Mouse (Mus musculus): ENCODE data around the gene Plac8. TPM values are rescaled to one million over a fixed set of nuclear protein-coding genes. Genes with fewer than 3 reads are reported as not detected.

Gene Plac8
- total RNA-seq, 1 experiment from 2014 or later = 10.8 TPM

DNA sequence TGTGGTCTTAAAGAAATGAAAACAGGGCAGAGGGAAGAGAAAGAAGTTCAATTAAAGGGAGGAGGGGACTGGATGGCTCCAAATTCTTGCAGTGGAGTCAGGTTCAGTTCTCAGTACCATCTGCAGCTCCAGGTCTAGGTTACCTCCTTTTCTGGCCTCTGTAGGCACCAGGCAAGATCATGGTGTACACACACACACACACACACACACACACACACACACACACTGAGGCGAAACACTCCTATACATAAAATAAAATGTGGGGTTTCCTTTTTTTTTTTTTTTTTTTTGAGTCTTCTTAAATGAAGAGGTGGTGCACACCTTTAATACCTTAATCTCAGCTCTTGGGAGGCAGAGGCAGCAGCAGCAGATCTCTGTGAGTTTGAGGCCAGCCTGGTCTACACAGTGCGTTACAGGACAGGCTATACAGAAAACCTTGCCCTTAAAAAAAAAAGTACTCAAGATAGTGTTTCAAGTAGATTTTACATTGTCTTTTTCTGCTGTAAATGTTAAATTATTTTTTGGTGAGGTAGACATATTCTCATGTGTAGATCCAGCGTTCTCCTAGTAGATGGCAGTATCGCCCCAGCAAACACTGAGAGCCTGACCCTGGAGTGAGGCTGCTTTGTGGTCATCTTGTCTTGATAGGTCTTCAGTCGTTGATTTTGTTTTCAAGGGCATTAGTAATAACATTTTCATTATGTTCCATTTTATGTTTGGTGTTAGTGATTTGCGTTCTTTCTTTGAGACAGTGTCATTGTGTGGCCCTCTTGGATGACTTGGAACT lies 25.6 kb downstream of the Plac8 start:
- peak; percentile 26 for DNase-seq

DNA sequence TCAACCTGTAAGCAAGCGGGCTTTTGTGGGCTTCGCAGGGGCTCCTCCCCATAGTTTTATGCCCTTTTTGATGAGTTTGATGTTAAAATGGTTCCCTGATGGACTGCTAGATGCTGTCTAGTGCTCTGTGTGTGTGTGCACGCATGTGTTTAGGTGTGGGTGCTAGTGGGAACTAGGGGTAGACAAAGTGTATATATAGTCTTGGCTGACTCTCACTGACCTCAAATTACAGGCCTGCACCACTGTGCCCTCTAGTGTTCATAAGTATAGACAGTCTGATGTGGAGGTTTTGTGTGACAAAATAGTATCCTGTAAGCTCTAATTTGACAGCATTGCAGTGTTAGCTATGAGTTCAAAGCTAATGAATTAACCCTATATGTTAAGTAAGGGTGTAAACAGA lies 35.4 kb downstream of the Plac8 start:
- peak; percentile 49 for DNase-seq

DNA sequence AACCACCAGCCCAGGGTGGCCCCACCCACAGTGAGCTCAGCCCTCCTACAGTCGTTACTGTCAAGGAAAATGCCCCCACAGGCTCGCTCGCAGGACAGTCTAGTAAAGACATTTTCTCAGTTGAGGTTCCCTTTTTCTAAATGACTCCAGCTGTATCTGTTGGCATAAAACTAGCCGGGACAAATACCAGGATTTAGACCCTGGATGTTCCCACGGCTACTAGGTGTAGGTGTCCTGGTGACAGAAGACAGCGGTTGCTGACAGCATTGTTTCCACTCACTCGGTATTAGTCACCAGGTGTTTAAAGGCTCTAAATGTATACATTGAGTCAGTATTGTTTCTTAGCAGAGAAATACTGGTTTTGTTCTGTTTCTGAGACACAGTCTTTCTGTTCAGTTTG lies 36.2 kb downstream of the Plac8 start:
- no peak for DNase-seq

DNA sequence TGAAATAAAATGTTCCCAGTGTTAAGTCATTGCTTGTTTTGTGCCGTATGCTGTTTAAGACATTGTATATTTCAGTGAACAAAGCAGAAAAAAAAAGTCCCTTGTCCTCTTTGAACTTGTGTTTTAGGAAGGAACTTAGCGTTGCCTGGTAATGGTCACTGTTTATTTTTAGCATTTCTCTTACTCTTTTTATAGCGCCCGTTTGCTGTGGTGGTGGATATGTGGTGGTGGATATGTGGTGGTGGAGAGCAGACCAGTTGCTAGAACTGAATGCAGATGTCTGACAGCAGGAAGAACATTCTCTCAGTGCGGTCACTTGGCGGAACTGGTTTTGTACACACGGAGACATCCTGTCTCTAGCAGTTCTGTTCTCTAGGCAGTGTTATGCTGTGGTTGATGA lies 45.9 kb downstream of the Plac8 start:
- peak; percentile 42 for DNase-seq

DNA sequence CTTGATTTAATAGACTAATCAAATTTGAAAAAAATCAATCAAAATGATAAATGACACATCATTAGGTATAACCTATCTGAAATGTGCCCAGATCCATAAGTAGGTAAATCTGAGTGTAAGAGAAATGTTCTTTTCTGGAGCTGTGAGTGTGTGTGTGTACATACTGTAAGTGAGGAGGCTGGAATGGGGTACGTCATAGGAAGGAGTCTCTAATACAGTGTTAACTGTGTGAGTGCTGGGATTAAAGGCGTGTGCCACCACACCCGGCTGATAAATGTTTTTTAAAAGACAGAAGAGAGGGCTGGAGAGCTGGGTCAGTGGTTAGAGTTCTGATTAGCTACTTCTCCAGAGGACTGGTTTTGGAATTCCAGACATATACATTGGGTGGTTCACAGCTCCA lies 46.4 kb downstream of the Plac8 start:
- DNase-seq = no peak

DNA sequence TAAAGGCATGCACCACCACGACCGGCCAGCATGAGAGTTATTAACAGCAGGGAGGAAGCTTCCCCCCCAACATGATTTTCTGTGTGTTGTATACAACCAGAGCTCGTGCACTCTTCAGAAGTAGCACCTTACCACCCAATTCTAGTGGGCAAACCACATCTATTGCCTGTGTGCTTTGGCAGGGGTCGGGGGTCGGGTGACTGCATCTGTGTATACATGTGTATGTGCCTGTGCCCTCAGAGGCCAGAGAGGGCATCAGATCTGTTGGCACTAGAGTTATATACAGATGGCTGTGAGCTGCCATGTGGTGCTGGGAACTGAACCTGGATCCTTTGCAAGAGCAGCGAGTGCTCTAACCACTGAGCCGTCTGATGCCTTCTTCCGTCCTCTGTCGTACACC lies 47.1 kb downstream of the Plac8 start:
- DNase-seq = no peak

DNA sequence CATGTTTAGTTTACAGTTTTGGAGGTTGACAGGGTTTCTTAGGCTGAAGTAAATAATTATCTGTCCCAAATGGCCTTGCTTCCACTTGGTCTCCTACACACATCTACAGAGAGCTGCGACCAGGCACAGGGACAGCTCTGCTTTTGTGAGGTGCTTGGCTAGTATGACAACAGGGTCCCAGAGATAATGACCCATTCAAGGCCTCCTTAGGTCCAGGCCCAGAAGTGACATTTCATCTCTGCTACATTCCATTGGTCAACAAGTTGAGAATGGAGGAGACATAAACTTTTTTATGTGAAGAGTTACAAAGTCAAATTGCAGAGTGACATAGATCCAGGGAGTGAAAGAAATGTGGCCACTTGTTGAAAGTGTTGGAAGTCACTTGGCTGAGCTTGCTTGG lies 48.7 kb downstream of the Plac8 start:
- DNase-seq = no peak

DNA sequence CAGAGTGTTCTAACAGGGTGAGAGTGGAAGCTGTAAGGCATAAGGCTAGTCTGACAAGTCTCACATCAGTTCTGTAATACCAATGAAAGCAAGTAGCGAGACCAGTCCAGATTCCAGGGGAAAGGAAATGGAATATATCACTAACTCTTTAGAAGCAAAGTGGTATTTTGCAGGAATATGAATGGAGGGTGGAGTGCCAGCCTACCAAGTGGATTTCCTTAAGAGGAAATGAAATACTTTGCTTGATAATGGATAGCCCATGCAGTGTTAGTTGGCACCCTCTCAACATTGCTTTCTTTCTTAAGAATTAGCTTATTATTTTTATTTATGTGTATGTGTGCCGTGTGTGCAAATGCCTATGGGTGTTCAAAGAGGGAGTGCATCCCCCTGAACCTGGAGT lies 51.8 kb downstream of the Plac8 start:
- no peak for DNase-seq

DNA sequence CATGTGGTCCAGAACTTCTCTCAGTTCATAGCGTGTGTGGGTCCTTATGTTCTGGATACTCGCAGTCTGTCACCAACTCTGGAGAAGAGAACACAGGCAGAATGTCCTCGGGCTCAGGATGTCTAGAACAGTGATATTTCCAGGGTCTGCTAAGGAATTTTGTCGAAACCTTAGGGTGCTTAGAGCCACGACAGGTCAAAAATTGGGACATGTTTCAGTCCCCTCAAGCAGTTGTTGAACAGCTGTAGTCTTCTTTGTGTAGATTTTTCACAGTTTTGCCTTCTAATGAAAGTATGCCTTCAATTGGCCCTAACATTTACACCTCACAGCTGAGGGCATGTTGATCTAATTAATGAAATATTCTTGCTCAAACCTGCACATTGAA lies 53.0 kb downstream of the Plac8 start:
- DNase-seq = no peak

DNA sequence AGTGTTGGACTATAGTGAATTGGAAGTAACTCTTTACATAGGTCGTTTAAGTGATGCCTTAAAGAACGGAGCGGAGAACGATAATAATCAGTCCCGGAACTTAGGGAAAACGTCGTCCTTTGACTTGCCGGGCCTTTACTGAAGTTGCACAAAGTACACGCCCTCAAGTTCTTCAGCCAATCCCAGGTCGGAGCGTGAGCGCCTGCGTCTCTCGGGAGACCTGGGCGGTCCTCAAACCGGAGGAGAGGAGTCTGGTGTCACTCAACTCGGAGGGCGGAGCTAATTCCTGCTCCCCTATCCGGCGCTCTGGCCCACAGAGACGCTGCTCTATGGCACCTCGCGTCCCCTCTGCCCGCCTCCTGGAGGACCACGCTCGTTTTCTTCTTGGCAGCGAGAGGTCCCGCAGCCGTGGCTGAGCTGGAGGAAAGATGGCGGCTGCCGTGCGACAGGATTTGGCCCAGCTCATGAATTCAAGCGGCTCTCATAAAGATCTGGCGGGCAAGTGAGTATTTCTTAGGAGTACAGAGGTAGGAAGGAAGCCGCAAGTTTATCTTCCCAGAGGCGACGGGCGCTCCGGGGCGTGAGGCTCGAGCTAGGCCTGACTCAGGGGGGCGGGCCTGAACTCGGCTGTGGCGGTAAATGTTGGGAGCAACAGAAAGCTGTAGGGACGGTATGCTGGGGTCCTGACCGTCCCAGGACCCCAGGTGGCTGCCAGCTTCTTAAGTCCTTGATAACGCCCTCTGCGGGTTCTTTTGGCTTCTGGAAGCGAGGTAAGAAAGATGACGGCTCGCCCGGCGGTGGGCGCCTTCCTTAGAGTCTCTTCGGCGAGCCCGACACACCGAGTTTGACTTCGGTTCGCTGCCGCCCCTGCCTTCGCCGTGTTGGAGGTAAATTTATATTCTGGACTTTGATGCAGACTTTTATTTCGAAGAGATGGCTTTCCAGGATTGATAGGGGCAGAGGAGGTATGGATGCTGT lies 53.7 kb downstream of the Plac8 start, which contains the start of gene Cops4:
TSS of gene Cops4 (plus strand) at position 261 of the 978 bp plus-strand sequence.
- DNase-seq = peak; percentile 98

DNA sequence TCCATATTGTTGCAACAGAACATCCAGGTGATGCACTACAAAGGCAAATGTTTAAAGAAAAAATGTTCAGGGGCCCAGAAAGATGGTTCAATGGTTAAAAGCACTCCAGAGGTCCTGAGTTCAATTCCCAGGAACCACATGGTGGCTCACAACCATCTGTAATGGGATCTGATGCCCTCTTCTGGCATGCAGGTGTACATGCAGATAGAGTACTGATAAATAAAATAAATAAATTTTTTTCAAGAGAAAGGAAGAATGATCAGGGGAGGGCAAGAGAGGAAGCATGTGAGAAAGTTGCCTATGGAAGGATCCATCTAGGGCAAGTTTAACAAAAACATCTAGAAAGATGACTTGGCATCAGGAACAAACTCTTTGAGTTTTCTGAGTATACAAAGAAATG lies 59.5 kb downstream of the Plac8 start:
- DNase-seq = no peak

DNA sequence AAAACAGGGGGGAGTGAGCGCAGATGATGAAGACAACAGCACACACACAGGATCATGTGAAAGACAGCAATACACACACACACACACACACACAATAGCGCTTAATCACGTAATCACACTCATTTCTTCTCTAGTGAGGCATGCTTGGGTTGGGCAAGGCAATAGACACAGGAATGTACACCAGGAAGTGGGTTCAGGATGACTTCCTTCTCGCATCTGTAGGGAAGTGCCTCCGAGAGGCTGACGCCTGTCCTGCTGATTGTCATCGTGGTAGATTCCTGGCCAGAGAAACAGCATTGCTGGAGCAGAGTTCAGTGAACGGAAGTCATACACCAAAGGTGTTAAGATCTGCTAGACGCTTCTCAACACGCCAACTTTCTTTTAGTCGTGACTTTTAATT lies 62.8 kb downstream of the Plac8 start:
- no peak for DNase-seq

Other genes with a start within 250 kb of the Plac8 start
- gene Sec31a, start 156.0 kb downstream of the Plac8 start, total RNA-seq (2021) = 160 and 173 TPM in 2 replicates
- 12.5 and 15.7 TPM in 2 replicates for gene Lin54, start 71.6 kb downstream of the Plac8 start, total RNA-seq (2021)
- gene Cops4, start 53.9 kb downstream of the Plac8 start, total RNA-seq (2021) = 61.9 and 63.4 TPM in 2 replicates
- gene Coq2, start 102.9 kb upstream of the Plac8 start, total RNA-seq (2021) = 59.7 and 60.6 TPM in 2 replicates
- gene Hpse, start 147.5 kb upstream of the Plac8 start, total RNA-seq (2021) = 1.3 and 2.8 TPM in 2 replicates
- 6.6 and 8.6 TPM in 2 replicates for gene Helq, start 226.4 kb upstream of the Plac8 start, total RNA-seq (2021)
- gene Mrps18c, start 226.4 kb upstream of the Plac8 start, total RNA-seq (2021) = 91.8 and 110 TPM in 2 replicates
- 10.2 and 16.0 TPM in 2 replicates for gene Abraxas1, start 248.7 kb upstream of the Plac8 start, total RNA-seq (2021)

Measured in adrenal gland, postnatal 14 days (tissue).